Mouse (Mus musculus): Measurements from ENCODE around the gene Rpp25l.
"Not testable (repeated sequence)": the region's sequence is repeated elsewhere in the genome, so short reads cannot be mapped to it uniquely, and the experiment has no call there.

Gene Rpp25l

GRCm38 (mm10) chr4:41696452-41696851 is 16.9 kb downstream of the Rpp25l start:
- DNase-seq = peak in 1 of 2 experiments; percentile 4

- DNase-seq = peak in 1 of 2 experiments; percentile 38
These were observed 17.5 kb downstream of the Rpp25l start for GRCm38 (mm10) chr4:41695800-41696199.

- DNase-seq = not testable (repeated sequence)
These were observed 19.8 kb downstream of the Rpp25l start for GRCm38 (mm10) chr4:41693511-41693910.

GRCm38 (mm10) chr4:41690014-41690413 is 23.3 kb downstream of the Rpp25l start:
- DNase-seq = not testable (repeated sequence)

GRCm38 (mm10) chr4:41688562-41688961 is 24.8 kb downstream of the Rpp25l start:
- DNase-seq = peak; percentile 52 to 70

GRCm38 (mm10) chr4:41685882-41686492 is 27.3 kb downstream of the Rpp25l start:
- not testable (repeated sequence) for DNase-seq

- DNase-seq = not testable (repeated sequence)
These were observed 28.3 kb downstream of the Rpp25l start for GRCm38 (mm10) chr4:41684931-41685453.

GRCm38 (mm10) chr4:41684131-41684930 is 29.0 kb downstream of the Rpp25l start:
- not testable (repeated sequence) for DNase-seq

GRCm38 (mm10) chr4:41683303-41683702 is 30.0 kb downstream of the Rpp25l start:
- peak in 1 of 2 experiments; percentile 50 for DNase-seq

GRCm38 (mm10) chr4:41682789-41683188 is 30.5 kb downstream of the Rpp25l start:
- DNase-seq = no peak

GRCm38 (mm10) chr4:41681947-41682346 is 31.4 kb downstream of the Rpp25l start:
- DNase-seq = no peak

- DNase-seq = no peak
These were observed 32.2 kb downstream of the Rpp25l start for GRCm38 (mm10) chr4:41681176-41681575.

GRCm38 (mm10) chr4:41679291-41679690 is 34.0 kb downstream of the Rpp25l start:
- no peak for DNase-seq

GRCm38 (mm10) chr4:41678863-41679262 is 34.5 kb downstream of the Rpp25l start:
- no peak for DNase-seq

GRCm38 (mm10) chr4:41677006-41677629 is 36.2 kb downstream of the Rpp25l start:
- DNase-seq = peak; percentile 84 to 90

- DNase-seq = peak; percentile 77 to 78
These were observed 36.9 kb downstream of the Rpp25l start for GRCm38 (mm10) chr4:41676248-41677005.

- peak; percentile 65 for DNase-seq
These were observed 40.1 kb downstream of the Rpp25l start for GRCm38 (mm10) chr4:41673186-41673585.

GRCm38 (mm10) chr4:41672522-41672963 is 40.8 kb downstream of the Rpp25l start:
- peak; percentile 64 to 66 for DNase-seq

- DNase-seq = peak; percentile 52 to 54
These were observed 41.3 kb downstream of the Rpp25l start for GRCm38 (mm10) chr4:41671963-41672480.

- DNase-seq = no peak
These were observed 41.8 kb downstream of the Rpp25l start for GRCm38 (mm10) chr4:41671500-41671899.

GRCm38 (mm10) chr4:41670836-41671235 is 42.5 kb downstream of the Rpp25l start:
- DNase-seq = no peak

GRCm38 (mm10) chr4:41666646-41667045 is 46.7 kb downstream of the Rpp25l start:
- DNase-seq = no peak
